Mouse (Mus musculus) neural tube, embryonic 11.5 days (tissue): ENCODE results near the gene Defb47. TPM values are rescaled to one million over a fixed set of nuclear protein-coding genes. Genes with fewer than 3 reads are reported as not detected.

Source experiments
- ATAC-seq: fragments of 200-750 bp; cut with Nextera tagmentation; 2 replicates; pipeline ENCODE4 v1.8.0; 2017; ENCODE audit warnings: moderate number of reproducible peaks, mild to moderate bottlenecking, moderate TSS enrichment, moderate library complexity; ENCODE audit not compliant: insufficient read depth, low FRiP score, low TSS enrichment
- DNase-seq: peaks from one replicate; pipeline ENCODE4 v3.0.0-alpha.2; 2015; ENCODE audit warnings: low spot score
- H3K27ac ChIP-seq: fragments of 300-500 bp; sonication (generic); 2 replicates; pipeline ENCODE4 v1.5.1; 2014; ENCODE audit warnings: low read depth, mild to moderate bottlenecking, low read length
- H3K27me3 ChIP-seq: fragments of 300-500 bp; sonication (generic); 2 replicates; pipeline ENCODE4 v1.6.1; 2014; ENCODE audit warnings: mild to moderate bottlenecking, low read length, mixed read lengths; ENCODE audit not compliant: control insufficient read depth, insufficient read depth
- H3K36me3 ChIP-seq: fragments of 300-500 bp; sonication (generic); 2 replicates; pipeline ENCODE4 v1.6.1; 2014; ENCODE audit warnings: mild to moderate bottlenecking, low read length, moderate library complexity, mixed read lengths; ENCODE audit not compliant: control insufficient read depth, insufficient read depth
- H3K4me1 ChIP-seq: fragments of 300-500 bp; sonication (generic); 2 replicates; pipeline ENCODE4 v1.6.1; 2014; ENCODE audit warnings: low read length, mixed read lengths; ENCODE audit not compliant: control insufficient read depth, insufficient read depth
- H3K4me2 ChIP-seq: fragments of 300-500 bp; sonication (generic); 2 replicates; pipeline ENCODE4 v1.6.1; 2014; ENCODE audit warnings: low read depth, mild to moderate bottlenecking, moderate library complexity
- H3K4me3 ChIP-seq: fragments of 300-500 bp; sonication (generic); 2 replicates; pipeline ENCODE4 v1.5.1; 2014; ENCODE audit warnings: low read depth, low read length
- H3K9ac ChIP-seq: fragments of 300-500 bp; sonication (generic); 2 replicates; pipeline ENCODE4 v1.6.1; 2014; ENCODE audit warnings: mild to moderate bottlenecking, low read length
- H3K9me3 ChIP-seq: fragments of 300-500 bp; sonication (generic); 2 replicates; pipeline ENCODE4 v1.6.1; 2016; ENCODE audit warnings: low read length; ENCODE audit not compliant: control insufficient read depth
- WGBS: fragments of 180-500 bp; shearing (Covaris S2); extraction: QIAGEN DNeasy Blood & Tissue Kit; methylation state at CpG from one replicate; pipeline ENCODE4 v1.1.7; 2014; 5-methylcytosine and 5-hydroxymethylcytosine counted together
- polyA plus RNA-seq: library from polyadenylated mRNA; unstranded; fragments of >200 nt; fragmentation: Nextera tagmentation; extraction: Ambion mirVana; gene quantifications from 2 replicates; pipeline ENCODE4 v1.2.1, GENCODE M21; 2014

The Defb47 gene
- polyA plus RNA-seq, 1 experiment from 2014 or later, result not detected

DNA sequence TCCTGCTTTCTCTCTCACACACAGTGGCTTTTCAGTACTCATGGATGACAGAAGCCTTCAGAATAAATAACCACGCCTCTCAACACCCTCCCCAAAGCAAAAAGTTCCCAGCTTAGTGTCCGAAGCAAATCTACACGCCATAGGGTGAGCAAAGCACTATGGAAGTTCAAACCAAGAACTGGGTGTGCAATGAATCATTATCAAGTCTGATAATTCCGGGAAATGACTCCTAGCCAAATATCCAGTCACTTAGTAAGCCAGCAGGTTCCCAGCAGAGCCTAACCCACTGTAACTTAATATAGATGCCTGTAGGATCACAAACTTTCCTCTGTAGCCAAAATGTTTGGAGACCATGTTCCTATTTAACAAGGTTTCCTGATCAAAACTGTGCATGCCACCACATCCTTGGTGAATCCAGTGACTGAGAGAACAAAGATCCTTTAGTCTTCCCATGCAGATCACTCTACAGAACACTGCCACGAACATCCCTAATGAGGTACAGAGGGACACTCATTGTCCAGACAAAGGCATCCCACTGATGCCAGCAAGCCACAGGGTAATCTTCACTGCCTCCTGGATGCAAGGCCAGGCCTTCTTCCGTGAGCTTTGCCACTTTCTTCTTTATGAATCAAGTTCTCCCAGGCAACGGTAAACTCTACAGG lies 5.9 kb upstream of the Defb47 start:
- Histone ChIP-seq H3K27ac (no peak overlapping the region), H3K4me3 (no peak overlapping the region), H3K9me3 (no peaks in the 10 kb centered on the region), H3K4me1 (no peaks in the 10 kb centered on the region), H3K4me2 (no peak overlapping the region), H3K36me3 (no peaks in the 10 kb centered on the region), H3K27me3 (no peaks in the 10 kb centered on the region), H3K9ac (no peak overlapping the region)
- 78% methylated on average over 7 of the region's 7 CpGs for WGBS
- ATAC-seq (no peak), DNase-seq (no peak)

DNA sequence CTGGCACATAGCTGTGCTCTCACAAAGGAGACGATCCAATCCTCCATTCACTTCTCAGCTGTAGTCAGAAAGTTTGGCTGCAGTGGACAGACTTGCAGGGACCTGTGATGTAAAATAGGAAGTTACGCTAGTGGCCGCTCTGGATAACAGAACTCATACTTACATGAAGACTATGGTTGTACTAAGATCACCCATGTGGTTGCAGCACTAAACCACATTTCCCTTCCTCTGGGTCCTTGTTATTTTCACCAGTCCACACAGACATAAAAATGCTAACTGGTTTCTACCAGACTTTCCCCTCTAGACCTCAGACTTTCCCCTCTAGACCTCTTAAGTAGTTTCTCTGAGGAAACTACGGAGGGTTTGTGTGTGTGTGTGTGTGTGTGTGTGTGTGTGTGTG lies 1.1 kb downstream of the Defb47 start:
- DNase-seq, result no peak
- no peaks in the 10 kb centered on the region for H3K9me3 ChIP-seq
- 88% methylated on average over 4 of the region's 4 CpGs for WGBS
- ATAC-seq, result no peak
- no peaks in the 10 kb centered on the region for H3K4me1 ChIP-seq
- H3K9ac ChIP-seq, result no peak overlapping the region
- no peak overlapping the region for H3K4me2 ChIP-seq
- H3K4me3 ChIP-seq, result no peak overlapping the region
- H3K27ac ChIP-seq, result no peak overlapping the region
- H3K36me3 ChIP-seq, result no peaks in the 10 kb centered on the region
- H3K27me3 ChIP-seq, result no peaks in the 10 kb centered on the region

DNA sequence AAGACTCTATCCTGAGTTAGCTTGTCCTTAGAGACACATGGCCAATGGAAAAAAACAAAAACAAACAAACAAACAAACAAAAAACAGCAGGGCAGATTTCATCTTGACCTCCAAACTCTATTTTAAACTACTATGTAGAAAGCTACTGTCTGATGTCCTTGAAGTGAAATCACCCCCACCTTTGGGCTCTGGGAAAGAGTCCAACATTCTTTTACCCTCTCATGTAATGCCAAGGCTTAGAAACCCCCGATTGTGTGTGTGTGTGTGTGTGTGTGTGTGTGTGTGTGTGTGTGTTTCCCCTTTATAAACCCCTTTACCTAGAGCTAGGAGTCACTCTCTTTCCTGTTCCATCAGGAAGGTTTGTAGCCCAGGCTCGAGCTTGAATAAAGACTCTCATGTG lies 4.7 kb downstream of the Defb47 start:
- Histone ChIP-seq H3K4me2 (no peak overlapping the region), H3K4me3 (no peak overlapping the region), H3K27me3 (no peaks in the 10 kb centered on the region), H3K4me1 (no peaks in the 10 kb centered on the region), H3K9me3 (no peaks in the 10 kb centered on the region), H3K9ac (no peak overlapping the region), H3K27ac (no peak overlapping the region), H3K36me3 (no peaks in the 10 kb centered on the region)
- DNase-seq (no peak), ATAC-seq (no peak)
- 89% methylated on average over 2 of the region's 2 CpGs for WGBS

DNA sequence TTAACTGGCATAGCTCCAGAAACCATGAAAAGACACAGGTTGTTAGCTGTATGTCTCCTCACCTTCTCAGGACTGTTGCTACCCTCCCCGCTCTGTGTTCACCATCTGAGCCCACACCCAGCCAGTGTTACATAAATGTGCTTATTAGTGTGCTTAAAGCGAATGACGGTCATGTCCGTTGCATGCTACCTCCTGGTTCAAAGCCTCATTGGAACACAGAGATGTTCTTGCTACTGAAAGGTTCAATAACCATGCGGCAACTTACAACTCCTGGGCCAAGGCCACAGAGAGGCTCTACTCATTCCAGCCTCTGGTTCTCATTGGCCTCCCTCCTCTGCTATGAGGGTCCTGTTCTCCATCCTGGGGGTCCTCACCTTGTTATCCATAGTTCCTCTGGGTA lies 13.6 kb downstream of the Defb47 start, which contains the start of gene Defb43:
Gene Defb43, plus strand, starts transcription at position 301 of the 400 bp plus-strand sequence.
- ATAC-seq (no peak), DNase-seq (no peak)
- H3K4me3 ChIP-seq, result no peak within 1 kb of the TSS
- no peak within 1 kb of the TSS for H3K4me2 ChIP-seq
- 96% methylated on average over 5 of the region's 5 CpGs for WGBS
- H3K9me3 ChIP-seq, result no peaks in the 10 kb centered on the region
- H3K27me3 ChIP-seq, result no peaks in the 10 kb centered on the region
- H3K27ac ChIP-seq, result no peak within 1 kb of the TSS
- no peak within 1 kb of the TSS for H3K9ac ChIP-seq
- H3K36me3 ChIP-seq, result no peaks in the 10 kb centered on the region
- no peaks in the 10 kb centered on the region for H3K4me1 ChIP-seq

DNA sequence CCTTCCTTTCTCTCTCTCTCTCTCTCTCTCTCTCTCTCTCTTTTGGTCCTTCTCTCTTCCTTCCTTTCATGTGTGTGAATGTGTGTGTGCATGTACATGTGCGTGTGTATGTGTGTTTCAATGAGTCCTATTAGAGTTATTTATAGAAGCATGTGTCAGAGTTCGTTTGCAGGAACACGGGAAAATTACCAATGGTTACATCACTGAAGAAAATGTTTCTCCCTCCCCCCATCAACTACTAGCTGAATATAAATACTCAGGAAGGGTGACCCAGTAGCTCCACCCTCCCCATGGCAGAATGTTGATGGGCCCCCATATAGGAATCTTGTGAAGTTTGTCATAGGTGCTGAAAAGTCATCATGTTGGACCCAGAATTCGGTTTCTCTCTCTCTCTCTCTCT lies 15.2 kb downstream of the Defb47 start:
- H3K4me1 ChIP-seq, result no peaks in the 10 kb centered on the region
- DNase-seq (no peak), ATAC-seq (no peak)
- no peak overlapping the region for H3K9ac ChIP-seq
- H3K4me3 ChIP-seq, result no peak overlapping the region
- 81% methylated on average over 4 of the region's 4 CpGs for WGBS
- H3K27ac ChIP-seq, result no peak overlapping the region
- H3K36me3 ChIP-seq, result no peaks in the 10 kb centered on the region
- no peaks in the 10 kb centered on the region for H3K27me3 ChIP-seq
- no peaks in the 10 kb centered on the region for H3K9me3 ChIP-seq
- H3K4me2 ChIP-seq, result no peak overlapping the region

DNA sequence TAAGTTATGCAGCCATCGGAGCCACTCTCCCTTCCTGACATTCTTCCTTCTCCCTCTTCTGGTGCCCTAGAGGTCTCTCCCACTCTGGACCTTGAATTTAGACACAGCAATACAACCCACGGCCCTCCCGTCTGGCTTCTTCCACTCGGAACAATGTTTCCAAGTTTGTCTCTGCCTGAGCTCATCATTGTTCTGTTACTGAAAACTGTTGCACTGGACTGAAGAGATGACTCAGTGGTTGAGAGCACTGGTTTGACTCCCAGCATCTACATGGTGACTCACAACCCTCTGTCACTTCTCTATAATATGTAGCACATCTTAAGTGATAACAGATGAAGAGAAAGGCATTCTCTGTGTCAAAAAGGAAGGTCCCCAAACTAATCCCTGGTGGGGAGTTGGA lies 16.8 kb downstream of the Defb47 start:
- no peaks in the 10 kb centered on the region for H3K9me3 ChIP-seq
- DNase-seq (no peak), ATAC-seq (no peak)
- no peaks in the 10 kb centered on the region for H3K27me3 ChIP-seq
- no peak overlapping the region for H3K27ac ChIP-seq
- H3K4me2 ChIP-seq, result no peak overlapping the region
- H3K4me1 ChIP-seq, result no peaks in the 10 kb centered on the region
- H3K9ac ChIP-seq, result no peak overlapping the region
- H3K4me3 ChIP-seq, result no peak overlapping the region
- WGBS, result 89% methylated on average over 4 of the region's 4 CpGs
- H3K36me3 ChIP-seq, result no peaks in the 10 kb centered on the region

DNA sequence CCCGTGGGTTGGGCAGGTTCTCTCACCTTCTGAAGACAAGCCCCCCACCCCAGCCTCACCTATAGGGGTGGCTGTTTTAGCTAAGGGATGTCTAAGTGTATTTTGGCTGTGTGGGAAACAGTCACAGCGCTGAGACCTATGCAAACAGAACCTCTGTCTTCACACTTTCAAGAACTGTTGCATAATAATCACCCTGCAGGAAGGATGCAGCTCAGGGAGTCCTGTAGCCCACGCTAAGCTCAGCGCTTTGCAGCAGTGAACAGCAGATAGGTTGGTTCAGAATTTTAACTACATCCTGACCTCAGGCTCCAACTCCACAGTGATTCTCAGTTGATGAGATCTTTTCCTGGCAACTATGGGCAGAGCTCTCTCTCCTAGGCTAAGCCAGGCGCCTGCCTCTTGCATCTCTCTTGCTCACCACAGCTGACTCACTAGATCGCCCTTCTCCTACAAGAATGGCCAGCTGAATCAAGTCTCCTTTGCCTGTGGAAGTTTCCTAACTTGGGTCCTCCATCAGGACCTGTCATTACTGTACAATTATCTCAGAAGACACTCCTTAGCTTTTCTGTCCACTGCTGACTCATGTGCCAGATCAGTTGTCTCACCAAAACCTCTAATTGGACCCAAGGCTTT lies 22.8 kb downstream of the Defb47 start:
- Histone ChIP-seq H3K27ac (no peak overlapping the region), H3K36me3 (no peaks in the 10 kb centered on the region), H3K9me3 (no peaks in the 10 kb centered on the region), H3K4me3 (no peak overlapping the region), H3K27me3 (no peaks in the 10 kb centered on the region), H3K4me2 (no peak overlapping the region), H3K9ac (no peak overlapping the region), H3K4me1 (no peaks in the 10 kb centered on the region)
- WGBS, result 60% methylated on average over 6 of the region's 6 CpGs
- no peak for ATAC-seq
- no peak for DNase-seq

DNA sequence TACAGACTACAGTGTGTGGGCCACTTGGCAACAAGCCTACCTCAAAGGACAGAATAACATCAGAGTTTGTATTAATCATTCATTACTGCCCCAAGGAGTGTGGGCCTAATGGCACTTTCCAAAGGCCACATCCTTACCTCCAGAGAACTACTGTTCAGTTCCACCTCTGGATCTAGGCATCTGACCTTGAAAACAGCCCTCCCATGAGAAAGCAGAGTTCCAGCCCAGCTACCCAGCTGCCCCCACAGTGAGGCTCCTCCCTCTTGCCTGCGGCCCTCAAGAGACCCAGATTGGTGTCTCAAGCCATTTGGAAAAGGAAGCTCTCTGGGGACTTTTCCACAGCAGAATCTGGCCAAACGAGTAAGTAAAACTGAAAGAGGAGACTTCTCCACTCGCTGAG lies 48.8 kb downstream of the Defb47 start, which contains the start of gene Defb42:
Gene Defb42, plus strand, starts transcription at position 301 of the 400 bp plus-strand sequence.
- no peak within 1 kb of the TSS for H3K4me3 ChIP-seq
- ATAC-seq (no peak), DNase-seq (no peak)
- 73% methylated on average over 3 of the region's 3 CpGs for WGBS
- H3K27ac ChIP-seq, result no peak within 1 kb of the TSS
- no peak within 1 kb of the TSS for H3K4me2 ChIP-seq
- no peaks in the 10 kb centered on the region for H3K27me3 ChIP-seq
- H3K36me3 ChIP-seq, result no peaks in the 10 kb centered on the region
- no peaks in the 10 kb centered on the region for H3K9me3 ChIP-seq
- H3K9ac ChIP-seq, result no peak within 1 kb of the TSS
- H3K4me1 ChIP-seq, result no peaks in the 10 kb centered on the region

DNA sequence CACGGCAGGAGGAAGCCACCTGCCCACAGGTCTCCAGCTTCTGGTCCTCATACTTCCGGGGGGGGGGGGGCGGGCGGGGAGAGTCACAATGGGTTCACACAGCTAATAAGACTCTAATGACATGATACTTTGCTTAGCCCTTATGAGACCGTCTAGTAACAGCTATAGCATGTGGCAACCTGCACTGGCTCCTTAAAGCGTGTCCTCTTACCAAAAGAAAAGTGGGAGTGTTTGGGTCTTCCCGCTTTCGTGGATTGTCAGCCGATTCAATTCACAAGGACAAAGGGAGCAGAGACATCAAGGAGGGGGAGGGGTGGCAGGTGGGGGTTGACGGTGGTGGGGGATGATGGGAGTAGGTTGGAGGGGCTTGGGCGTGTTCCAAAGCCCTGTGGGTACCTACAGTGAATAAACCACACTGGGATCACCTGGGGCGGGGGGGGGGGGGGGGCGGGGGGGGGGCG lies 52.1 kb downstream of the Defb47 start, which contains the start of gene Defb30:
Gene Defb30, minus strand, starts transcription at position 51 of the 461 bp plus-strand sequence.
- no peak within 1 kb of the TSS for H3K9ac ChIP-seq
- no peaks in the 10 kb centered on the region for H3K27me3 ChIP-seq
- H3K27ac ChIP-seq, result no peak within 1 kb of the TSS
- no peaks in the 10 kb centered on the region for H3K36me3 ChIP-seq
- H3K4me1 ChIP-seq, result no peaks in the 10 kb centered on the region
- no peaks in the 10 kb centered on the region for H3K9me3 ChIP-seq
- WGBS, result 71% methylated on average over 13 of the region's 14 CpGs
- no peak within 1 kb of the TSS for H3K4me3 ChIP-seq
- ATAC-seq (no peak), DNase-seq (no peak)
- no peak within 1 kb of the TSS for H3K4me2 ChIP-seq
